Mouse (Mus musculus): ENCODE measurements at regions not wholly inside any gene's neighbourhood (a gene's known extent, or its start where the extent isn't known, plus 50 kb on each side); places are given as distances from the start of the nearest gene placed in this dataset.
"Not testable (repeated sequence)": the region's sequence is repeated elsewhere in the genome, so short reads cannot be mapped to it uniquely, and the experiment has no call there.

DNA sequence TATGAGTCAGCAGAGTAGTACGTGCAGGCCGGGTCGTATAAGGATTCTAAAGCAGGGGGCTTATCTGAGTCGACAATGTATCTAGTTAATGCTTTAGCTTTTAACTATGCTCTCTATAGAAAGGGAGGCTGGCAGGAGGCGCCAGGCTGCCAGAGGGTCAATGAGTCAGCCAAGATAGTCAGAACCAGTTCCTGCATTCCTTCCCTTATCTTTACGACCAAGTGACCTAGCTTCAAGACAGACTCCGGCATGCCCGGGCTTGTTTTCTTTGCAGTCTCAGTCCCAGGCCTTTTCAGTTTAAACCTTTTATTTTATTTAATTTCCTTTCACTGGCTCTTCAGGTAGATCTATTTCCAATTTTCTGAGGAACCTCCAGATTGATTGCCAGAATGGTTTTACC lies 374.0 kb upstream of the Nrxn1 start:
- intact Hi-C loops (cut with DNase I), result no loop called here
- DNase-seq (ENCODE audit: low spot score in 2 of 2), result no peak

DNA sequence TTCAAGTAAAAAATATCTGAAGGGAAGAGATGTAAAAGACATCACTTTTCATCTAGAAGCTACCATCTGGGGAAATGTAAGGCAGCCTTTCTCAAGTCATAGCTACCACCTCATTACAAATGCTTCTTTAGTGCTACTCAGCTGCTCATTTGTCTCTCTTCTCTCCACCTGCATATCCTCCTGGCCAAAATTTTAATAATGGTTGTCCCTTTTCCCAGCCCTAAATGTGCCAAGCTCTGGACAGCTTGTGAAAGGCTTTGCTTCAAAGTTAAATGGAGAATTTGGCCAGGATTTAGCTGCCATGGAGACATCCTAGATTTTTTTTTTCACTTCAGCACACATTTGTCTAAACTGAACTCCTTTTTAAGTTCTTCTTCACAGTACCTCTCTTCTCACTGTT lies 358.8 kb upstream of the Nrxn1 start:
- intact Hi-C loops (cut with DNase I), result no loop called here
- peak; percentile 29 to 53 for DNase-seq (ENCODE audit: low spot score in 2 of 2)

DNA sequence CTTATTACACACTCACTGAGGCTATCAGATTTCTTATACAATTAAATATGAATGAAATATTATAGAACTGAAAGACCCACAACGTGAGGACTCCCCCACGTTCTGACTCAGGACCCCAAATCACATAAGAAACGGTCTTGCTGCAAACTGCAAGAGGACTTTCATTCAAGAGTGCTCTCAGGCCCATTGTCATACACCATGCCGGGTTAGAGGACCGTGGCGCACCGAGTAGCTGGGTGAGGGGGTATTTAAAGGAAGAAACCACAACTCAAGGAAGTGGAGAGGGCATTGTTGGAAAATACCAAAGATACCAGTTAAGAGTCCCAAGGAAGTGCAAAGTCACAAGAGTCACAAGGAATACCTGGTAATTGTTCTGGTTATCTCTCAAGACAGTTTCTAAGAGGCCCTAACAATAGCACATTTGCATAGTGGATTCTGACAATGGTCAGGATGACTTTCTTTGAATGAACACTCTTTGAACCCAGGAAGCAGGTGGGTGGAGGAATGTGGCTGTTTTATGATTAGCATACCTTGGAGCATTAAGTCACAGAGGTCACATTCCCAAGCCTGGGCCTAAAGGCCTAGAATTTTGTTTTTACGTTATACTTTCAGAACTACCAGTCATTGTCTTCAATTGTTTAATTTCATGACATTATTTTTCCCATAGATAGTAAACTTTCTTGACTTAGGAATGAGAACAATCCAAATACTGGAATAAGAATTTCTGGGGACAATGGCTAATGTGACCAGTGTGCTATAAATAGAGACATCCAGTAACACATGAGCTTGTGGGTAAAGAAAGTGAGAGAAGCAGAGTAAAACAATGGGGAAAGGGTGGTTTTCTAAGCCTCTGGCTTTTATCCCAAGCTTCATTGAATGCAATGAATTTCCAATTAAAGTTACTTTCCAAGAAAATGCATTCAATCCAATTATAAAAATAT lies 339.2 kb upstream of the Nrxn1 start:
- intact Hi-C loops (cut with DNase I); DNase-seq (ENCODE audit: low spot score in 2 of 2): not testable (repeated sequence)

DNA sequence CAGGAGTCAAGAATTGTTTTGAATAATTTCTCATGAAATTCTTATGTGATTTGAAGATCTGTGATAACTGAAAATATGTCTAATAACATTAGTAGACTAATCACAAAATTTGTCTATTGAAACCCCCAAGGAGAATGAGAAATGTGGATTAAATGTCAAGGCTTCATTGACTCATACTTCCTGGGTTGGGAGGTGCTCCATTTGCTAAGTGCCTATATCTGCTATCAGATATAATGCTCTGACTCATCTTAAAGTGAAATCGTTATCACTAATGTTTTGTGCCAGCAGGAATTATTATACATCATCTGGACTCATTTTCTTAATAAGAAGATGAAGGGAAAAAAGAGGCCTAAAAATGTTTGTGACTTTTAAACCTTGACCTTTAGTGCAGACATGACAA lies 337.5 kb upstream of the Nrxn1 start:
- DNase-seq (ENCODE audit: low spot score in 2 of 2), result no peak
- intact Hi-C loops (cut with DNase I), result no loop called here

DNA sequence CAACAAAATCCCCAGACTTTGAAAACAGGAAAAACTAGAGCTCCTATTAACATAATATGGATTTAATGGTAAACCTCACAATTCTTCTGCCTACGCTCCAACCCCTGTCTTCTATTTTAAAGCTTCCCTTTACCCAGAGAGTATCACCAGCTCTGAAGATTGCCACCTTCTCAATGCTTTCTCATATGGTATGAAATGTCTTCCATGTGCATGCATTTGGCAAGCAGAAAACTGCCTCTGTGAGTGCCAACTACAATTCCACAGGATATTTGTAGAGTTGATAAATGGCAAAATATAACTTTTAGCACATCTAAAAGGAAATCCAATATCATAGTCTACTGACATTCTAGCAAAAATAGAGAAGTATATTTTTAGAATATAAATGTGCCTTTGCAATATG lies 332.2 kb upstream of the Nrxn1 start:
- peak; percentile 34 to 54 for DNase-seq (ENCODE audit: low spot score in 2 of 2)
- intact Hi-C loops (cut with DNase I), result no loop called here

GRCm38 (mm10) chr17:91418582-91418981 lies 325.7 kb upstream of the Nrxn1 start:
- intact Hi-C loops (cut with DNase I), result no loop called here
- DNase-seq (ENCODE audit: low spot score in 2 of 2), result no peak

GRCm38 (mm10) chr17:91390969-91391764 lies 298.3 kb upstream of the Nrxn1 start:
- DNase-seq (ENCODE audit: low spot score in 2 of 2), result no peak
- intact Hi-C loops (cut with DNase I), result no loop called here

- DNase-seq (ENCODE audit: low spot score in 2 of 2); intact Hi-C loops (cut with DNase I): not testable (repeated sequence)
Observed at GRCm38 (mm10) chr17:91389937-91390623, 297.2 kb upstream of the Nrxn1 start.

DNA sequence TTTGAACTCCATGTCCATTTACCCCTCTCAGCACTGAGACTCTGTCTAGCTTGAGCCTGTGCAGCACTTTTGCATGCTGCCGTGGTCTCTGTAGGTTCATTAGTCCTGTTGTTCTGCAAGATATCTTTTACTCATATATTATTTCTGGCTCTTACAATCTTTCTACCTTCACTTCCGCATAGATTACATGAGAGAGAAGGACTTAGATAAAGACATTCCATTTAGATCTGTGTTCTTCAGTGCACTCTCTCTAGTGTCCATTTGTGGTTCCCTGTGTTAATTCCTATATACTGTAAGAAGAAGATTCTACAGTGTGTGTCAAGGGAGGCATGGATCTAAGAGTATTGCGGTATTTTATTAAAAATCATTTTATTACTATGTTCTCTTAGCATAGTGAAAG lies 295.6 kb upstream of the Nrxn1 start:
- intact Hi-C loops (cut with DNase I), result no loop called here
- DNase-seq (ENCODE audit: low spot score in 2 of 2), result no peak

- intact Hi-C loops (cut with DNase I), result no loop called here
- no peak for DNase-seq (ENCODE audit: low spot score in 2 of 2)
Observed at GRCm38 (mm10) chr17:91388039-91388438, 295.2 kb upstream of the Nrxn1 start.

- intact Hi-C loops (cut with DNase I), result no loop called here
- DNase-seq (ENCODE audit: low spot score in 2 of 2), result peak in 1 of 2 experiments; percentile 7
Observed at GRCm38 (mm10) chr17:91385949-91386348, 293.1 kb upstream of the Nrxn1 start.

GRCm38 (mm10) chr17:91368156-91368555 lies 275.3 kb upstream of the Nrxn1 start:
- intact Hi-C loops (cut with DNase I), result no loop called here
- no peak for DNase-seq (ENCODE audit: low spot score in 2 of 2)

DNA sequence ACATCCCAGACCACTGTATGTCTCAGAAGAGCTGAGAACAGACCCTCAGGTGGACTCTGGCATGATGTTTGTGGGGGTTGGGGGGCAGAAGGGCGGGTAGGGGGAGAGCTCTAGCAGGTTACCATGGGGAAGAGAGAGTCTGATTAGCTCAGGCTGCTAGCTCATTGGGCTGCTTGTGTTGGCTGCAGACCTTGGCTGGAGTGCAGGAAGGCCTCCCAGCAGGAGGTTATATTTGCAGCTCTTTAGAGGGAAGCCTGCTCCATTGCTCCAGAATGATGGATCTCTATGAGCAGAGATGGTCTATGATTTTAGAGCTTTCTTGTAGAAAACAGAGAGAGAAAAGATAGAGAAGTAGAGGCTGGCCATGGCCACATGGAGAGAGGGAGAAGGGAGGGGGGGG lies 268.4 kb upstream of the Nrxn1 start:
- DNase-seq (ENCODE audit: low spot score in 2 of 2), result no peak
- intact Hi-C loops (cut with DNase I), result no loop called here

- intact Hi-C loops (cut with DNase I), result no loop called here
Observed at GRCm38 (mm10) chr17:91352107-91352506, 259.2 kb upstream of the Nrxn1 start.

GRCm38 (mm10) chr17:91336882-91337281 lies 244.0 kb upstream of the Nrxn1 start:
- DNase-seq (ENCODE audit: low spot score in 2 of 2), result no peak
- intact Hi-C loops (cut with DNase I), result no loop called here

More at GRCm38 (mm10) chr17:91352107-91352506, 259.2 kb upstream of the Nrxn1 start:
- no peak for DNase-seq (ENCODE audit: low spot score in 2 of 2)

- DNase-seq (ENCODE audit: low spot score in 2 of 2), result no peak
- intact Hi-C loops (cut with DNase I), result no loop called here
Observed at GRCm38 (mm10) chr17:91333790-91334189, 240.9 kb upstream of the Nrxn1 start.

DNA sequence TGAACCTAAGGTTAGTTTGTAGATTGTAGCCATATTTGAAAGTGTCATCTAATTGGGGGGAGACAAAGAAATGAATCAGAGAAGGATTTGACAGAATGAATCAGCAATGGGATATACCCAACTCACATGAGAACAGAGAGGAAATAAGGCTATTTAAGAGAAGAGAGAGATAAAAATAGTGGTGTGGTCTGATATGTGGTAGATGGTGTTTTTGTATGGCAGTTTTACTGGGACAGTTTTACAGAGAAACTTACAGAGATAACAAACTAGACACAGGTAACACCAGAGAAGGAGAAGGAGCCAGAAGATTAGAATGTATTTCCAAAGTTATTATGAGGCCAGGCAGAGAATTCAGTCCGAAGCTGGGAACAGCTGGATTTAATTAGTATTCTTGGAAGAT lies 240.3 kb upstream of the Nrxn1 start:
- intact Hi-C loops (cut with DNase I), result no loop called here
- no peak for DNase-seq (ENCODE audit: low spot score in 2 of 2)

DNA sequence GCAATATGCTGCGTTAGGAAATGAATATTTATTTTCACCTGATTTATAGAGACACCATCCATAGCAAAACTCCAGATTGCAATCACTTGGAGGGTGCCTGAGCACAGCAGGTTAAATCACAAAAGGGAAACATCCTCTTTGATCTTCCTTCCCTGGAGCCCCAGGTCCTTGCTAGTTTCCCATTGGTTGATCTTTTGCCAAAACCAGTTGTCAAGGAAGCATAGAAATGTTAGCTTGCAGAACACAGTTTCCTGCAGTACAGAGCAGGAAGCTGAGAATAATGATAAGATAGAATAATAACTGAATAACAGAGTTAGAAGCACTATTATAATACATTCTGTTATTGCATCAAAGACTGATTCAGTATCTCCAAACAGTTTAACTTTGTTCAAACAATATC lies 231.5 kb upstream of the Nrxn1 start:
- no peak for DNase-seq (ENCODE audit: low spot score in 2 of 2)

GRCm38 (mm10) chr17:91286875-91287274 lies 194.0 kb upstream of the Nrxn1 start:
- intact Hi-C loops (cut with DNase I), result no loop called here
- no peak for DNase-seq (ENCODE audit: low spot score in 2 of 2)

More for the DNA sequence above, 231.5 kb upstream of the Nrxn1 start:
- intact Hi-C loops (cut with DNase I), result no loop called here

GRCm38 (mm10) chr17:91274378-91274777 lies 181.5 kb upstream of the Nrxn1 start:
- no peak for DNase-seq (ENCODE audit: low spot score in 2 of 2)
- intact Hi-C loops (cut with DNase I), result no loop called here

Data from left cerebral cortex, postnatal 14 days (tissue).